Mouse (Mus musculus): ENCODE measurements at regions not wholly inside any gene's neighbourhood (a gene's known extent, or its start where the extent isn't known, plus 50 kb on each side); places are given as distances from the start of the nearest gene placed in this dataset.

DNA sequence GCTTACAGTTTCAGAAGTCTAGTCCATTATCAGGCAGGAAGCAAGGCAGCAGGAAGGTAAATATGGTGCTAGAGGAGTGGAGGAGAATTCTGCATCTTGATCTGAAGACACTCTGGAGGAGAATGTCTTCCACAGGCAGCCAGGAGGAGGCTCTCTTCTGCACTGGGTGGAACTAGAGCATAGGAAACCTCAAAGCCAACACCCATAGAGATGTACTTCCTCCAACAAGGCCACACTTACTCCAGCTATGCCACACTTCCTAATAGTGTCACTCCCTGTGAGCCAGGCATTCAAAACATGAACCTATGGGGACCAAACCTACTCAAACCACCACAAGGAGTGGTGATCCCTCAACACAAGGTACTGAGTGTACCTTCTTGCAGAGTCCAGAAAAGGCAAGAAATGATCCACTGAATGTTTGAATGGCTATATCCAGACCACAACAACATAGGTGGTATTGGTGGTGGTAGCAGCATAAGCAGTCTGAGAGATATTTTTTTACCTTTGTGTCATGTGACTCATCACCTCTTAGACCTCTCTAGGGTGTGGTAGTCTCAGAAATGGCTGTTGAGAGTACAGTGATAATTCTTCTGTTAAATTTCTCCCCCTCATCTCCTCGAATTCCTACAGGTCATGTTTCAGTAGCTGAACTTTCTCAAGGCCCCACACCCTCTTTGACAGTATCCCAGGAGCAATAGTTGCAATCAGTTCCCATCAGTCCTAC lies 152.3 kb upstream of the Mbnl1 start:
- ATAC-seq, result peak; percentile 100

DNA sequence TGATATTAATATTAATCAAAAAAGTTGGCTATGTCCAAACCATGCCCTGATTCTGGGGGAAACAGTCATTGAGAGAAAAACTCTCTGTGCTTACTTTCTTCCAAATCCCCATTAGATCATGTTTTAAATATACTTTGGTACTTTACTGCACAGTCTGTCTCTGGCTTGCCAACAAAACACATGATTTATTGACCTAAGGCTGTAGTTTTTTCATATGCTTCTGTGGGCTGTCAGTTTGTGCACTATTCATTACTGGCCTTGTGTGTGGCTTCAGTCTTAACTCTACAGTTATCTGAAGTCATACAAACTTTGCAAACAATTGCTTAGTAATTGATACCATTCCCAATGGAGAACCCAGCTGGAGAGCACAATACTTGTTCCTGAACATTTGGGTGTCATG lies 149.1 kb upstream of the Mbnl1 start:
- no peak for ATAC-seq

- no peak for ATAC-seq
These were observed 148.2 kb upstream of the Mbnl1 start for GRCm38 (mm10) chr3:60324416-60324815.

- no peak for ATAC-seq
These were observed 147.7 kb upstream of the Mbnl1 start for GRCm38 (mm10) chr3:60324969-60325368.

- no peak for ATAC-seq
These were observed 140.2 kb upstream of the Mbnl1 start for GRCm38 (mm10) chr3:60332460-60332859.

GRCm38 (mm10) chr3:60333669-60334068 lies 139.0 kb upstream of the Mbnl1 start:
- no peak for ATAC-seq

DNA sequence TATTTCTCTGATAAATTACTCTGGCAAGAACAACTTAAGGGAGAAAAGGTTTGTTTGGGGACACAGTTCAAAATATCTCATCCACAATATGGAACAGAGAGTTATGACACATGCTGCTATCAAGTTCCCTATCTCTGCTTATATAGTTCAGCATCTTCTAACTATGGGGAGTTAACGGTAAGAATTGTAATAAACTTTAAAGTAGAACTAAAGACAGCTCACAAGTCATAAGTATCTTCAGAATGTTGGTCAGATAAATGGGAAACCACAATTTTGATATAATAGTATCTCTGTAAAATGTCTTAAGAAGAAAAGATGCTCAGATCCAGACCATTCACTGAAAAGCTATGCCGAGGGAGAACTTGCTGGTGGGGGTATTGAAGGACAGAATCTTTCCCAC lies 138.5 kb upstream of the Mbnl1 start:
- no peak for ATAC-seq

- no peak for ATAC-seq
These were observed 126.2 kb upstream of the Mbnl1 start for GRCm38 (mm10) chr3:60346390-60346789.

GRCm38 (mm10) chr3:60347049-60347448 lies 125.6 kb upstream of the Mbnl1 start:
- ATAC-seq, result no peak

- no peak for ATAC-seq
These were observed 101.3 kb upstream of the Mbnl1 start for GRCm38 (mm10) chr3:60371176-60371965.

DNA sequence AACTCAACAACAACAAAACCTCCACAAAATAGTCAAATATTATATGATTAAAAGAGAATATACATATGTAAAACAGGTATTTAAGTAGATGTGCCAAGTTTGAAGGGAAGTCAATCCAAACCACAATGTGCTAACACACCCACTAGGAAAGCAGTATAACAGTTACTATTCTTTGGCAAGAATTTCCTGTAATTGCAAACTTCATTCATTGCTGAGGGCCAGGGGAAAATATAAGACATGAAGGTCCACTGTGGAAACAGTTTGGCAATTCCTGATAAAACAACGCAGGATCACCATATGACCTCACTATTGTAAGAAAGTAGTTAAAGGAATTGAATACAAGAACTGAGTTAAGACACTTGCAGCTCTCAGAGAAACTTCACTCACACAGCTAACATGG lies 99.0 kb upstream of the Mbnl1 start:
- no peak for ATAC-seq

GRCm38 (mm10) chr3:60388593-60388992 lies 84.0 kb upstream of the Mbnl1 start:
- ATAC-seq, result no peak

DNA sequence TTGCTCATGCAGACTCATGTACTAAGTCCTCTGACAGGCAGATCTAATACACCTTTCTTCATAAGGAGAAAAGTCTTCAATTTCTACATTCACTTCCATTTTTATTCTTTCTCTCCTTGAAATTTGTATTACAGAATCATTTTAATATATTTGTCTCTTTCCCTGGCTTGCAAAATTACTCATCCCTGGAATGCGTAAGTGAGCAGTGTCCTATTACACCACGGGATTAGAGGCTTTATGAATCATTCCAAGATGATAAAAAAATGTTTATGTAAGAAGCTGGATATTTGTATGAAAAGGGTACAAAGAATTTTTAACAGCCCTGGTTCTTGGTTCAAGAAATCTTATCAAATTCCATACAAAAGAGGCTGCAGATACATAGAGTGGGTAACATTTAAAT lies 83.6 kb upstream of the Mbnl1 start:
- ATAC-seq, result no peak

- ATAC-seq, result no peak
These were observed 77.3 kb upstream of the Mbnl1 start for GRCm38 (mm10) chr3:60395299-60395698.

DNA sequence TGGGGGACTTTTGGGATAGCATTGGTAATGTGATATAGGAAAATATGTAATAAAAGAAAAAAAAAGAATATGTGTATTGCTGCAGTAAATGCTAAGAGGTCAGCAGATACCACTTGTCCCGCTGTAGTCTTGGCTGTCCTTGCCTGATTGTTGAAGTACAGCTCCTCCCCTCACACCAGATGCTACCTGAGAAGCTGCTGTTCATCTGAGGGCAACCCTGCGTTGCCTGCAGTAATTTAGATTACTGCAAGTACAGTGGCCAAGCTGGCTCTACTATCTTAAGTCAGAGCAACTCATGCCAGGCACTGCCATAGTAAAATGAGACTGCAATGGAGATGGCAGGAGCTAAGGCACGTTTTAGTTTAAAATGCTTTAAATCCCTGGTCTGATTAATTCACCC lies 75.7 kb upstream of the Mbnl1 start:
- ATAC-seq, result no peak

GRCm38 (mm10) chr3:60398796-60399195 lies 73.8 kb upstream of the Mbnl1 start:
- no peak for ATAC-seq

GRCm38 (mm10) chr3:60402251-60402830 lies 70.3 kb upstream of the Mbnl1 start:
- ATAC-seq, result no peak

DNA sequence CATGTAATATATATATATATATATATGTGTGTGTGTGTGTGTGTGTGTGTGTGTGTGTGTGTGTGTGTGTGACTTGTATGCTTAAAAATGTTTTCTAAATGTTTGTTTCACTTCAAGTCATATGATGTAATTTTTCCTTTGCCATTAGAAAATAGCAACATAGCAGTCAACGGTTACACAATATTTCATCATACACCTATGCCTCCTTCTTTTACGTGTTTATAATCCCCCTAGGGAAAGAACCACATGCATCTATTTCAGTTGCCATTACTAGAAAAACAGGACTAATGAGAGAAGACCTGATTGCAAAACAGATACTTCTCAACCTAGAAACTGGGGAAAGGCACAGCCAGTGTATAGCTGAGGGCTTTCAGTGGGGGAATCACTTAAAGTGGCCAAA lies 65.2 kb upstream of the Mbnl1 start:
- ATAC-seq, result no peak

- peak; percentile 26 for ATAC-seq
These were observed 64.7 kb upstream of the Mbnl1 start for GRCm38 (mm10) chr3:60407906-60408305.

GRCm38 (mm10) chr3:60408553-60409282 lies 63.9 kb upstream of the Mbnl1 start:
- peak; percentile 51 for ATAC-seq

- no peak for ATAC-seq
These were observed 63.4 kb upstream of the Mbnl1 start for GRCm38 (mm10) chr3:60409283-60409633.

DNA sequence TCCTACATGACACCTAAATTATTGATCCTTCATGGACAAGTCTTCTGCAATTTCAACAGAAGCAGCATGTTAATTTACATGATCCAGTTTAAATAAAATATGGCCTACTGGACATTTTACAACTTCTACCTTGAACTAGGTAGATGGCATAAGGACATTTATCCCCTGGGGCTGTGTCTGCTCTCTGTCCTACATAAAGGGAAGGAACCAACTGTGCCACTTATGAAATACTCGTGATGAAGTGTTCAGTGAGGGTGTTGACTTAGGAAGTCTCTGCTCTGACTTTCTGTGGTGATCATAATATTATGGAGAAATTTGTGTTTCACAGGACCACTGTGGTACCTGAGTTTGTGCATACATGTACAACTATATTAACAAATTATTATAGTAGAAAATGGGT lies 60.9 kb upstream of the Mbnl1 start:
- no peak for ATAC-seq

DNA sequence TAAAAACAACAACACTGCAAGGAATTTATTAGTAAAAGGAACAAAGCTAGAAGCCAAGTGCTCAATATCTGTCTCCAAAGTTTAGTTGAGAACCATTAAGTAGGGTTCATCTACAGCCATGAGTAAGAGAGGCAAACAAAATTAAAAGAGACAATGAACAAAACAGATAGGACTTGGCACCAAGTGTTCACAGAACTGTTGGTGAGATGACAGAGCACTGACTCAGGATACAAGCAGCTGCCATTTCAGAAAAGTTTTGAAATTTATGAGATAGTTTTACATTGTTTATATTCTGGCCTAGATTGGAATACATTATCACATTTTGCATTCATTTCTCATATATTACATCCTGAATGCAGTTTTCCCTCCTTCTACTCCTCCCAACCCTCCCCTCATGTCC lies 60.4 kb upstream of the Mbnl1 start:
- ATAC-seq, result no peak

Data from inflammation-experienced regulatory T-cells, adult 6 months (primary cell).